Mouse (Mus musculus) myocyte (in vitro differentiated cells): Measurements from ENCODE around the gene Pianp.

Source experiments
- CEBPB ChIP-seq: IDR thresholded peaks from 2 replicates; pipeline ENCODE4 v1.6.1; 2011; ENCODE audit warnings: mild to moderate bottlenecking, moderate library complexity; ENCODE audit not compliant: poor library complexity, insufficient read depth, severe bottlenecking
- MAX ChIP-seq: IDR thresholded peaks from one replicate; pipeline ENCODE4 v1.6.1; 2011; ENCODE audit warnings: low read depth, mild to moderate bottlenecking, control low read depth
- POLR2A ChIP-seq: IDR thresholded peaks from one replicate; pipeline ENCODE4 v1.6.1; 2011; ENCODE audit warnings: low read depth, mild to moderate bottlenecking, control low read depth, moderate library complexity; ENCODE audit not compliant: insufficient read length
- POLR2AphosphoS2 ChIP-seq: IDR thresholded peaks from one replicate; pipeline ENCODE4 v1.6.1; 2011; ENCODE audit warnings: low read depth, control low read depth; ENCODE audit not compliant: insufficient read length
- SRF ChIP-seq: IDR thresholded peaks from one replicate; pipeline ENCODE4 v1.6.1; 2011; ENCODE audit warnings: low read depth; ENCODE audit not compliant: control insufficient read depth, insufficient read length

- TF ChIP-seq SRF = no peak
- TF ChIP-seq MAX = no peak
- no peak for TF ChIP-seq POLR2AphosphoS2
- no peak for TF ChIP-seq CEBPB
- no peak for TF ChIP-seq POLR2A
Observed at GRCm38 (mm10) chr6:125008060-125008459, 11.6 kb downstream of the Pianp start.
